Mouse (Mus musculus) forebrain, postnatal 0 days (tissue): ENCODE results near the gene Glg1. TPM values are rescaled to one million over a fixed set of nuclear protein-coding genes. Genes with fewer than 3 reads are reported as not detected.
"Not testable (repeated sequence)": the region's sequence is repeated elsewhere in the genome, so short reads cannot be mapped to it uniquely, and the experiment has no call there.

ENCODE experiments used
- ATAC-seq: fragments of 200-750 bp; cut with Nextera tagmentation; 2 replicates; pipeline ENCODE4 v1.8.0; 2017; ENCODE audit warnings: mild to moderate bottlenecking, moderate library complexity
- DNase-seq: peaks from one replicate; pipeline ENCODE4 v3.0.0-alpha.2; 2015
- H3K27ac ChIP-seq: fragments of 300-500 bp; sonication (generic); 2 replicates; pipeline ENCODE4 v1.5.1; 2014; ENCODE audit warnings: low read depth, mild to moderate bottlenecking, antibody characterized with exemption, low read length, moderate library complexity, mixed read lengths
- H3K27me3 ChIP-seq: fragments of 300-500 bp; sonication (generic); 2 replicates; pipeline ENCODE4 v1.6.1; 2014; ENCODE audit warnings: mild to moderate bottlenecking, low read length, mixed read lengths; ENCODE audit not compliant: insufficient read depth
- H3K36me3 ChIP-seq: fragments of 300-500 bp; sonication (generic); 2 replicates; pipeline ENCODE4 v1.6.1; 2014; ENCODE audit warnings: mild to moderate bottlenecking, moderate library complexity; ENCODE audit not compliant: insufficient read depth
- H3K4me1 ChIP-seq: fragments of 300-500 bp; sonication (generic); 2 replicates; pipeline ENCODE4 v1.6.1; 2014; ENCODE audit warnings: antibody characterized with exemption; ENCODE audit not compliant: insufficient read depth
- H3K4me2 ChIP-seq: fragments of 300-500 bp; sonication (generic); 2 replicates; pipeline ENCODE4 v1.6.1; 2014; ENCODE audit warnings: low read depth, mild to moderate bottlenecking, moderate library complexity
- H3K4me3 ChIP-seq: fragments of 300-500 bp; sonication (generic); 2 replicates; pipeline ENCODE4 v1.5.1; 2014; ENCODE audit warnings: low read depth, low read length, mixed read lengths
- H3K9ac ChIP-seq: fragments of 300-500 bp; sonication (generic); 2 replicates; pipeline ENCODE4 v1.6.1; 2014; ENCODE audit warnings: mild to moderate bottlenecking
- H3K9me3 ChIP-seq: fragments of 300-500 bp; sonication (generic); 2 replicates; pipeline ENCODE4 v1.6.1; 2016; ENCODE audit warnings: low read length
- CTCF ChIP-seq: sonication (generic); IDR thresholded peaks from 2 replicates; pipeline ENCODE4 v1.5.1; 2016; ENCODE audit warnings: antibody characterized with exemption, control low read depth, low read depth
- WGBS: fragments of 180-500 bp; shearing (Covaris S2); extraction: QIAGEN DNeasy Blood & Tissue Kit; methylation state at CpG from one replicate; pipeline ENCODE4 v1.1.7; 2014; 5-methylcytosine and 5-hydroxymethylcytosine counted together
- polyA plus RNA-seq: library from polyadenylated mRNA; unstranded; fragments of >200 nt; fragmentation: Nextera tagmentation; extraction: Ambion mirVana; gene quantifications from 2 replicates; pipeline ENCODE4 v1.2.1, GENCODE M21; 2015
- total RNA-seq: library from RNA; depleted of rRNA; stranded (reverse); fragments of >200 nt; gene quantifications from 2 replicates; pipeline ENCODE4 v1.2.3, GENCODE M21; 2014

Glg1 gene
- total and polyA plus RNA-seq, 2 experiments from 2014 or later = 45.0 to 49.7 TPM

DNA sequence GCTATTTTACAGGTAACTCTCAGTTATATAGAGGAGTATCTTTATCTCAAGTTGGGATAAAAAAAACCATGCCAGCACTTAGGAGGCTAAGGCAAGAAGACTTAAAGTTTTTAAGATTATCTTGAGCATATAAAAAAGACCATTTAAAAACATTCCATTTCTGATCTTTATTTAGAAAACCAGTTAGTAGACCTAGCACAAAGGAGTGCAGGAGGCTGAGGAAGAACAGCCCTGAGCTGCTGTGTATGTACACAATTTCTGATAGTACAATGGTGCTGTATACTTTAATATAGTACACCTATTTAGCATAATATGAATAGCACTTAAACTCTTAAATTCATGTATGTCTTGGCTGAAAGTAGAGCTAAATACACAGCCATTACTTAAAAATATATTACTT, 10.9 kb downstream of the Glg1 start:
- Histone ChIP-seq H3K27ac (no peak overlapping the region), H3K4me2 (no peak overlapping the region), H3K9me3 (no peaks in the 10 kb centered on the region), H3K9ac (no peak overlapping the region), H3K27me3 (no peaks in the 10 kb centered on the region), H3K36me3 (no peaks in the 10 kb centered on the region), H3K4me3 (no peak overlapping the region), H3K4me1 (no peaks in the 10 kb centered on the region)
- ATAC-seq = no peak
- no peak for TF ChIP-seq CTCF
- DNase-seq = no peak

DNA sequence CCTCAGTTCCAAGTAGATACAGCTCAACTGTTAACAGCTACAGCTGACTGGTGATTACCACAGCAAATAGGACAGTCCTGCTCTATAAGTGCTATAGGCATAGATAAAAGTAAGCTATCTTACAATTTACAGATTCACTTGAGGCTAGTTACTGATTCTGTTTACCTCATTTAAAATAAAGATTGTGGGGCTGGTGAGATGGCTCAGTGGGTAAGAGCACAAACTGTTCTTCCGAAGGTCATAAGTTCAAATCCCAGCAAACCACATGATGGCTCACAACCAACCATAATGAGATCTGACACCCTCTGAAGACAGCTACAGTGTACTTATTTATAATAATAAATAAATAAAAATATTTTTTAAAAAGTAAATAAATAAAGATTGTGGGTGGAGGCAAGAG, 12.2 kb downstream of the Glg1 start:
- WGBS = 100% methylated on average over 1 of the region's 1 CpGs
- H3K4me2 ChIP-seq, H3K9me3 ChIP-seq, DNase-seq, H3K4me3 ChIP-seq, ATAC-seq, H3K9ac ChIP-seq, H3K27me3 ChIP-seq, H3K4me1 ChIP-seq, H3K27ac ChIP-seq, H3K36me3 ChIP-seq: not testable (repeated sequence)

DNA sequence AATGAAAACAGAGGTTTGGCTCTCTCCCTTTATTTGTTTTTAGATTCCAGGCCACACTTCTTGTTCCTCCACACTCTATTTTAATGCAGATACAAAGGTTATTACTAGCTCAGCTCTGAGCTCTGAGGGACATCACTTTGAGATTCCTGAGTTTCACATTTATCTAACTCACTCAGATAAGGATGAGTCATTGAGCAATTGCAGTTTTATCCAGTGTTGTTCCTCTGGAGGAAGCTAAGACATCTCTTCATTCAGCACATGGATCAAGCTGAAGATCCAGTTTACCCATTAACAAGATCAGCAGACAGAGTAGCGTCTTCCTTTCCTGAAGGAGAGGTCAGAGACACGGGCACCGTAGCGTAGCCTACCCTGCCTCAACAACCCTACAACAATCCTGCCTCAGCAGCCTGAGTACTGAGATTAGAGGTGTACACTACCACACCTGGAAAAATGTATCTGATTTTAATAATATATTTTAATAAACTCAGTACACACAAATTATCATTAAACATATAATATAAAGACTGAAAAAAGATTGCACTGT, 12.7 kb downstream of the Glg1 start:
- H3K9me3 ChIP-seq = no peaks in the 10 kb centered on the region
- WGBS = 92% methylated on average over 4 of the region's 4 CpGs
- ATAC-seq = no peak
- H3K27me3 ChIP-seq = no peaks in the 10 kb centered on the region
- H3K4me3 ChIP-seq = no peak overlapping the region
- no peak overlapping the region for H3K4me2 ChIP-seq
- no peak for TF ChIP-seq CTCF
- H3K36me3 ChIP-seq = no peaks in the 10 kb centered on the region
- H3K4me1 ChIP-seq = no peaks in the 10 kb centered on the region
- H3K27ac ChIP-seq = no peak overlapping the region
- no peak overlapping the region for H3K9ac ChIP-seq
- no peak for DNase-seq

DNA sequence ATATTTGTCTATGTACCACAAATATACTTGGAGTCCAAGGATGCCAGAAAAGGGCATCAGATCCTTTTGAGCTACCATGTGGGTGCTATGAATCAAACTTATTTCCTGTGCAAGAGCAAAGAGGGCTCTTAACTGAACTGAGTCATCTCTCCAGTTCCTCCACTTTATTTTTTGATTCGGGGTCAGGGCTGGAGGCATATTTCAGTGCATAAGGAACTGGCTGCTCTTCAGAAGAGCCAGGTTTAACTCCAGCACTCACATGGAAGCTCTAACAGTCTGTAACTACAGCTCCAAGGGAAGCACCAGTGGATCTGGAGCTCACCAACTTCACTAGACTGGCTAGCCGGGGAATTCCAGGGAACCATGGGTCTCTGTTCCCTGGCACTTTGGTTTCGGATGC, 21.7 kb downstream of the Glg1 start:
- DNase-seq (no peak), ATAC-seq (no peak)
- Histone ChIP-seq H3K27me3 (no peaks in the 10 kb centered on the region), H3K4me3 (no peak overlapping the region), H3K36me3 (no peaks in the 10 kb centered on the region), H3K9ac (no peak overlapping the region), H3K27ac (no peak overlapping the region), H3K9me3 (no peaks in the 10 kb centered on the region), H3K4me1 (no peaks in the 10 kb centered on the region), H3K4me2 (no peak overlapping the region)
- no peak for TF ChIP-seq CTCF
- WGBS = 79% methylated on average over 3 of the region's 3 CpGs

DNA sequence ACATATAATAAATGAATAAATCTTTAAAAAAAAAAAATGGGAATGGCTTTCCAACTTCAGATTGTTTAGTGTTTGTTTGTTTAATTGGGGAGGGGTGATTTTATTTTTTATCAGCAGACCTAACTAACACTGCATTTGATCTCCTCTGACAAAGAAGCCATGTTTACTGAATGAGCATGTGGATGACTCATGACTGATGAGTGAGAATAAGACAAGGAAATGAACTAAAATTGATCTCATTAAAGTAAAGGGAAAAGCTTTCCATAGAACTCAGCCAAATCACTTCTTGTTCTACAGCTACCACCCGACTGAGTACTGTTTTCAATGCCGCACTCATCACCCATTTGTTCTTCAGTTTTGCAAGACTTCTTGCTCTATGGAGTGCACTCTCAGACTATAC, 25.3 kb downstream of the Glg1 start:
- no peaks in the 10 kb centered on the region for H3K27me3 ChIP-seq
- no peak overlapping the region for H3K9ac ChIP-seq
- DNase-seq = no peak
- H3K36me3 ChIP-seq = no peaks in the 10 kb centered on the region
- no peaks in the 10 kb centered on the region for H3K9me3 ChIP-seq
- no peaks in the 10 kb centered on the region for H3K4me1 ChIP-seq
- WGBS = 76% methylated on average over 2 of the region's 2 CpGs
- no peak overlapping the region for H3K4me3 ChIP-seq
- TF ChIP-seq CTCF = no peak
- no peak overlapping the region for H3K27ac ChIP-seq
- H3K4me2 ChIP-seq = no peak overlapping the region
- no peak for ATAC-seq

DNA sequence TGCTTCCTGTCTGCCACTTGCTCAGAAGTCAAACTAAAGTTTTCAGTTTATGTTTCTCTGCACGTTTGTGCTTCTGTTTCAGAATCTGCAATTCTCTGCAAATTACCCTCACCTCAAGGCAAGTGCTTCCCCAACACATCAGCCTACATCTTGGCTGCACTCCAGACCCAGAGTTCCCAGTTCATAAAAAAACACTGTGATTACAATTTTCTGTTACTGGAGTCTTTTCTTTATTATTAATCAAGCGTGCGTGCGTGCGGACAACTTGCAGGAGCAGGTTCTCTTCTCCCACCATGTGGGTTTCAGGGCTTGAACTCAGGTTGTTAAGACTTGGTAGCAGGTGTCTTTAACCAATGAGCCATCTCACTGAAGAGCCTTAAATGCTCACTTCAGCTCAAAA, 34.9 kb downstream of the Glg1 start:
- no peaks in the 10 kb centered on the region for H3K27me3 ChIP-seq
- no peak overlapping the region for H3K9ac ChIP-seq
- H3K4me3 ChIP-seq = no peak overlapping the region
- no peak overlapping the region for H3K27ac ChIP-seq
- no peak overlapping the region for H3K4me2 ChIP-seq
- DNase-seq = peak; percentile 5
- no peaks in the 10 kb centered on the region for H3K4me1 ChIP-seq
- no peaks in the 10 kb centered on the region for H3K9me3 ChIP-seq
- no peak for ATAC-seq
- TF ChIP-seq CTCF = no peak
- no peaks in the 10 kb centered on the region for H3K36me3 ChIP-seq
- 22% methylated on average over 5 of the region's 5 CpGs for WGBS

DNA sequence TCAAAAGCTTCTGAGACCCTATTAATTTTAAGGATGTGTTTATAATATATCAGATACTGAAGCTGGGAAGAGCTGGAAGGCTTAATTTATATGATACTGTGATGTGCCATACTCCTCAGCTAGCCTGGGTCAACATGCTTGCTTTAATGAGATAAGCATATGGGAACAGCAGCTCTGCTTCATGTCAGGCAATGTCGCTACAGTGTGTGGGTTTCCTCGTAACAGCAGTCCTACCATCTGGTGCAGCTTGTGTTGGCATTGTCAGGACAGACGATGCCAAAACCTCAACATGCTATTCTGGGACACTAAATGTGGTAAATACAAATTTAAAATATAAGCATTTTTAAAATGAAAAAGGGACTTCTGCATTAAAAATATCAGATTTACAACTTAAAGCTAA, 40.9 kb downstream of the Glg1 start:
- TF ChIP-seq CTCF = no peak
- Histone ChIP-seq H3K9me3 (no peaks in the 10 kb centered on the region), H3K36me3 (no peaks in the 10 kb centered on the region), H3K27ac (no peak overlapping the region), H3K27me3 (no peaks in the 10 kb centered on the region), H3K4me1 (peaks cover 5% of the 10 kb centered on the region), H3K4me2 (no peak overlapping the region), H3K4me3 (no peak overlapping the region), H3K9ac (no peak overlapping the region)
- DNase-seq (peak; percentile 82), ATAC-seq (peak; percentile 84)
- WGBS = 43% methylated on average over 3 of the region's 3 CpGs

DNA sequence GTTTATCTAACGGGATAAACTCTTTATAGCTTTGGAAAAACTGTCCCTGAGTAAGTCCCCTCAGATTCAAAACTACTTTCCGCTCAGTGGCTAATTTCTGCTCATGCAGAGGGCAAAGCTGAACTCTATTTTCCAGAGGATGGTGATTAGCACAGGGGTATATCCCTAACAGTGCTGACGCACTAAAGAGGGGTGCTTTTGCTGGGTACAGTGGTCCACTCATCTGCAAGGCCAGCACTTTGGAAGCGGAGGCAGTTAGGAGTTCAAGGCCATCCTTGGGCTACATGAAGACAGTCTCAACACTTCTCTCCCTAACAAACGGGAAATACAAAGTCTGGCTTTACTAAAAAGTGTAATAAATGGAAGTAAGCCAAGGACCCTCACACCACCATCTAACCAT, 45.6 kb downstream of the Glg1 start:
- Histone ChIP-seq H3K27ac (no peak overlapping the region), H3K36me3 (no peaks in the 10 kb centered on the region), H3K9me3 (no peaks in the 10 kb centered on the region), H3K27me3 (no peaks in the 10 kb centered on the region), H3K9ac (no peak overlapping the region), H3K4me1 (peaks cover 5% of the 10 kb centered on the region; the same call in 1 of the 2 replicates), H3K4me2 (no peak overlapping the region), H3K4me3 (no peak overlapping the region)
- ATAC-seq (no peak), DNase-seq (no peak)
- no peak for TF ChIP-seq CTCF
- WGBS = 88% methylated on average over 5 of the region's 5 CpGs
